Mouse (Mus musculus) liver, embryonic 14.5 days (tissue): ENCODE measurements around the gene Cd59b.

Experiments
- CTCF ChIP-seq: IDR thresholded peaks from 2 replicates; pipeline ENCODE4 v1.5.1; 2016; ENCODE audit warnings: antibody characterized with exemption, low read depth, control low read depth
- EP300 ChIP-seq: IDR thresholded peaks from 2 replicates; pipeline ENCODE4 v1.6.1; 2016; ENCODE audit warnings: antibody characterized with exemption, low read depth

DNA sequence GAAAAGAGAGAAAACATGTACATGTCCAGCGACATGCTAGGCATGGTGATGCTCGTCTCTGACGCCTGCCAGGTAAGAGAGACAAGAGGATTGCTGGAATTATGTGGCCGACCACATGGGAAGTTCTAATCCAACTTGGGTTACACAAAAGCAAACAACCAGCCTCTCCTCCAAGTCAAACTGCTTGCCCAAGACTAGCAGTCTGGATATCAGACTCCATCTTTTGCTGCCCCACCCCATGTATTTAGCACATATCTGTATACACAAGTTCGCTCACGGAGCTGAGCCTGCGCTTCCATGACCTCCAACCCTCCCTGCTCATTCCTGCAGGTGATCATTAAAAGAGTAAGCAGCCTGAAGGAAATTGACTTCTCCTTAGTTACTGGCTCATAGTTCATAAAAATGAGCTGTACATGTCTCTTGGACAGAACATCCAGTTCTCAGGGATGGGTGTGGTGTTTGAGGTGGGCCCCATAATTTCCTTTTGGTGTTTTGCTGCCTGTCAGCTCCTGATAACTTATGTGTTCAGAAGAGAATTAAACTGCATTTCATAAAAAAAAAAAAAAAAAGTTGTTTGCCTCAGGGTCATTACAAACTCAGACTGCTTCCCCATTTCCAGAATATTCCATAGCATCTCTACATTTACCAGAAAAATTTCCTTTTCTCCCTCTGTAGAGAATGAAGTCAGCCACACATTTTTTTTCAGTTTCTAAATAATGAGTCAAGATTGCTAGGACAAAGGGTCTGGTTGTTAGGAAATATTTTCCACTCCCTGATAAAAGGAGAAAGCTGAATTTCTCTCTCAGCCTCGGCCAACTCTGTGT, 52.2 kb downstream of the Cd59b start:
- TF ChIP-seq CTCF: no peak
- TF ChIP-seq EP300: peak; percentile 88
